Mouse (Mus musculus) liver, postnatal 0 days (tissue): Measurements from ENCODE around the gene Tnfaip8l1.

Source experiments
- CTCF ChIP-seq: sonication (generic); IDR thresholded peaks from 2 replicates; pipeline ENCODE4 v1.5.1; 2016; ENCODE audit warnings: antibody characterized with exemption, low read depth
- EP300 ChIP-seq: IDR thresholded peaks from 2 replicates; pipeline ENCODE4 v1.6.1; 2016; ENCODE audit warnings: antibody characterized with exemption, low read depth, mild to moderate bottlenecking

DNA sequence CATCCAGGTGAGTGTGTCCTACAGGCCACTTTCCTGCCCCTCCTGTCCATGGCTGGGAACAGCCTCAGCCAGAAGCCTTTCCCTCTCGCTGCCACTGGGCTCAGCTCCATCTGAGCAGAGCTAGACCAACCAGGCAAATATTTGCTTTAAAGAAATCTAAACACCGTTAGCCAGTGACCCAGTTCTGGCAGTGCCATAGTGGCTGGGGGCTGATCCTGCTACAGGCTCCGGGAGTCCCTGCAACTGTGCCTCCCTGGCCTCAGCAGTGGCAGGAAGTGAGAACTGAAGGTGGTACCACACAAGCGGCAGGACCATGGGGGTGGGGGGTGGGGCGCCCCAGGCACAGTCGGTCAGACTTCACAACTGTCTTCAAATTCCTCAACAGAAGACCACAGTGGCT, 50.4 kb downstream of the Tnfaip8l1 start:
- TF ChIP-seq CTCF (no peak), EP300 (no peak)
